Mouse (Mus musculus): ENCODE data around the gene Gpsm3. TPM values are rescaled to one million over a fixed set of nuclear protein-coding genes. Genes with fewer than 3 reads are reported as not detected.

The Gpsm3 gene
- total RNA-seq, 2 experiments from 2014 or later: 3.1 to 3.6 TPM

Other genes starting within 250 kb of the Gpsm3 start
- gene Btnl2, start 235.0 kb upstream of the Gpsm3 start, total RNA-seq (2021): under 1 TPM; 0.39 to 0.42 TPM
- gene Btnl1, start 212.7 kb upstream of the Gpsm3 start, total RNA-seq (2021): not detected
- under 1 TPM in 1 of 2 experiments, not detected in 1; 0.21 TPM for gene BC051142, start 191.0 kb upstream of the Gpsm3 start, total RNA-seq (2021)
- gene Btnl4, start 112.5 kb upstream of the Gpsm3 start, total RNA-seq (2021): not detected
- not detected for gene Btnl6, start 72.5 kb upstream of the Gpsm3 start, total RNA-seq (2021)
- gene Notch4, start 25.5 kb upstream of the Gpsm3 start, total RNA-seq (2021): 10 to 100 TPM; 15.7 to 27.3 TPM
- 10 to 100 TPM; 17.3 to 17.9 TPM for gene Pbx2, start 1.5 kb downstream of the Gpsm3 start, total RNA-seq (2021)
- under 1 TPM; 0.44 to 0.55 TPM for gene Ager, start 8.1 kb downstream of the Gpsm3 start, total RNA-seq (2021)
- 10 to 100 TPM; 17.1 to 18.6 TPM for gene Rnf5, start 13.9 kb downstream of the Gpsm3 start, total RNA-seq (2021)
- 10 to 100 TPM; 38.8 to 39.1 TPM for gene Agpat1, start 14.5 kb downstream of the Gpsm3 start, total RNA-seq (2021)
- 10 to 100 TPM in 1 of 2 experiments, 1 to 10 TPM in 1; 5.4 to 11.1 TPM for gene Egfl8, start 26.2 kb downstream of the Gpsm3 start, total RNA-seq (2021)
- gene Ppt2, start 38.7 kb downstream of the Gpsm3 start, total RNA-seq (2021): 10 to 100 TPM; 35.7 to 38.9 TPM
- under 1 TPM; 0.27 to 0.47 TPM for gene Prrt1, start 39.7 kb downstream of the Gpsm3 start, total RNA-seq (2021)
- gene Fkbpl, start 55.0 kb downstream of the Gpsm3 start, total RNA-seq (2021): 1 to 10 TPM; 4.6 to 6.4 TPM
- gene Atf6b, start 57.3 kb downstream of the Gpsm3 start, total RNA-seq (2021): 10 to 100 TPM in 1 of 2 experiments, 1 to 10 TPM in 1; 8.9 to 11.0 TPM
- gene Tnxb, start 80.7 kb downstream of the Gpsm3 start, total RNA-seq (2021): 10 to 100 TPM; 69.8 to 85.6 TPM
- 1 to 10 TPM in 1 of 2 experiments, under 1 TPM in 1; 0.93 to 1.8 TPM for gene C4b, start 154.1 kb downstream of the Gpsm3 start, total RNA-seq (2021)
- under 1 TPM in 1 of 2 experiments, not detected in 1; 0.21 TPM for gene Cyp21a1, start 214.8 kb downstream of the Gpsm3 start, total RNA-seq (2021)
- gene Stk19, start 247.1 kb downstream of the Gpsm3 start, total RNA-seq (2021): 1 to 10 TPM; 6.8 to 7.2 TPM
- 10 to 100 TPM in 1 of 2 experiments, 1 to 10 TPM in 1; 9.3 to 13.0 TPM for gene Dxo, start 247.2 kb downstream of the Gpsm3 start, total RNA-seq (2021)

Data from gastrocnemius, postnatal 14 days (tissue).